Mouse (Mus musculus): ENCODE results near the gene Ackr3.

The Ackr3 gene

DNA sequence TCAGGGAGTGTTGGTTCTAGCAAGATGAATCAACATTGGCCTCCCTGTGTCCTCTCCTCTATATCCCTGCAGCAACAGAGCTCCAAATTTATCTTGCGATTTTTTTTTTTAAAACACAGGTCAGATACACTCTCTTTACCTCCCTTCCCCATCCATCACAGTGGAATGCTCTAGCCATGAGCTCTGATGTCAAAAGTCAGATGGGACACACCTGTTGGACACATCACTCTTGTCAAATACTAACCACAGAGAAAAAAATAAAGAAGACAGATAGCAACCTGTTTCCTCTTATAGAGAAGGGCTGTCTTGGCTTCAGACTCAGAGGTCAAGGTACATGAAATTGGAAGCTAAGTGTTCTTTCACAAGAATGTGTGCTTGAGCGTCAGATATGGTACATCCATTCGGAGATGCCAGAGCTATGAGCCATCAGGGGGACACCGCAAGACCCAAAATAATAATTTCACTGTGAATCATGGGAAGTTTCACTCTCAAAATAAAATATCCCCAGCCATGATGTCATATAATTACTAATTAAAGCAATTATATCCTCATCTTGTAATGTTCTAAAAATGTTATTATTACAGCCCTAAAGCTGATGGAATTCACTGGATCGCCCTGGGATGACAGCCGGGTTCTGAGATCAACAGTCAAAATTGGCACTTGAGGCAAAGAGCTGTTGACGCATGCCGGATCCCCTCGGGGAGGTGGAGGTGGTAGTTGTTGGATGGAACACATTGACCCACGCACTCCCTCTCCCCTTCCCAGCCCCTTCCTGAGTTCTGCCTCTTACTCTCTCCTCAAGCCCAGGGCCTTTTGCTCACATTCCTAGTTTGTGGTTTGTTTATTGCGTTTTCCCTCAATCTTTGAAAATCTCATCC, 57.2 kb downstream of the Ackr3 start:
- DNase-seq: no peak

DNA sequence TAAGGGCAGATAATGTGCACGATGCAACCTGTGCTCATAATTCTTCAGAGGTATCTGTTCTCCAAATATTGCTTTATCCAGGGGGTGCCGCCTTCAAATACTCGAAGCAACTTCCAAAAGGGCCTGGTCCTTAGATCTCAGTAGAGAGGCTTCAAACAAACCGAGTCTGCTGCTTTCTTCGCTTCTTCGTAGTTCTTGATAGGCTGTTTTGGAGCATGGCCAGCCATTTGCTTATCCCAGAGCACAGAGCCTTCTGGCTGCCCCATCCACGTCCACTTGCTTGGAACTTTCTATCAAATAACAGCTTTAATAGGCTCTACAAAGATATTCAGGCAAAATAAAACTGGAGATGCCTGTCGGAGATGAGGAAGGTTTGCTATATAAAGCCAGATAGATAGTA, 58.6 kb downstream of the Ackr3 start:
- DNase-seq: no peak

Data from embryo, embryonic 11 days (tissue).